Mouse (Mus musculus) forebrain, embryonic 11.5 days (tissue): Measurements from ENCODE around the gene Smco3. TPM values are rescaled to one million over a fixed set of nuclear protein-coding genes. Genes with fewer than 3 reads are reported as not detected.
"Not testable (repeated sequence)": the region's sequence is repeated elsewhere in the genome, so short reads cannot be mapped to it uniquely, and the experiment has no call there.

Experiments
- ATAC-seq: fragments of 200-750 bp; cut with Nextera tagmentation; replicated peaks from 2 replicates; pipeline ENCODE4 v1.8.0; 2017; ENCODE audit warnings: moderate TSS enrichment; ENCODE audit not compliant: low FRiP score
- DNase-seq: peaks from one replicate; pipeline ENCODE4 v3.0.0-alpha.2; 2017; ENCODE audit warnings: low spot score
- H3K27ac ChIP-seq: fragments of 300-500 bp; sonication (generic); 2 replicates; pipeline ENCODE4 v1.5.1; 2014; ENCODE audit warnings: low read depth, low read length
- H3K27me3 ChIP-seq: fragments of 300-500 bp; sonication (generic); 2 replicates; pipeline ENCODE4 v1.6.1; 2014; ENCODE audit warnings: mild to moderate bottlenecking, low read length, mixed read lengths; ENCODE audit not compliant: control insufficient read depth, insufficient read depth
- H3K36me3 ChIP-seq: fragments of 300-500 bp; sonication (generic); 2 replicates; pipeline ENCODE4 v1.6.1; 2014; ENCODE audit warnings: mild to moderate bottlenecking, low read length, moderate library complexity, mixed read lengths; ENCODE audit not compliant: control insufficient read depth, insufficient read depth
- H3K4me1 ChIP-seq: fragments of 300-500 bp; sonication (generic); replicated peaks from 2 replicates; pipeline ENCODE4 v1.6.1; 2014; ENCODE audit warnings: low read length, mixed read lengths; ENCODE audit not compliant: control insufficient read depth, insufficient read depth
- H3K4me2 ChIP-seq: fragments of 300-500 bp; sonication (generic); 2 replicates; pipeline ENCODE4 v1.6.1; 2014; ENCODE audit warnings: low read depth, mild to moderate bottlenecking, low read length, moderate library complexity, mixed read lengths; ENCODE audit not compliant: severe bottlenecking
- H3K4me3 ChIP-seq: fragments of 300-500 bp; sonication (generic); 2 replicates; pipeline ENCODE4 v1.5.1; 2014; ENCODE audit warnings: low read depth, low read length
- H3K9ac ChIP-seq: fragments of 300-500 bp; sonication (generic); 2 replicates; pipeline ENCODE4 v1.6.1; 2014; ENCODE audit warnings: low read length
- H3K9me3 ChIP-seq: fragments of 300-500 bp; sonication (generic); 2 replicates; pipeline ENCODE4 v1.6.1; 2016; ENCODE audit warnings: low read length, mixed read lengths; ENCODE audit not compliant: control insufficient read depth
- WGBS: fragments of 180-500 bp; shearing (Covaris S2); extraction: QIAGEN DNeasy Blood & Tissue Kit; methylation state at CpG from one replicate; pipeline ENCODE4 v1.1.7; 2014; 5-methylcytosine and 5-hydroxymethylcytosine counted together
- polyA plus RNA-seq: library from polyadenylated mRNA; unstranded; fragments of >200 nt; fragmentation: Nextera tagmentation; extraction: Ambion mirVana; gene quantifications from 2 replicates; pipeline ENCODE4 v1.2.1, GENCODE M21; 2014

The Smco3 gene
- 0.44 TPM in 1 of 2 replicates, not detected in the other for polyA plus RNA-seq

DNA sequence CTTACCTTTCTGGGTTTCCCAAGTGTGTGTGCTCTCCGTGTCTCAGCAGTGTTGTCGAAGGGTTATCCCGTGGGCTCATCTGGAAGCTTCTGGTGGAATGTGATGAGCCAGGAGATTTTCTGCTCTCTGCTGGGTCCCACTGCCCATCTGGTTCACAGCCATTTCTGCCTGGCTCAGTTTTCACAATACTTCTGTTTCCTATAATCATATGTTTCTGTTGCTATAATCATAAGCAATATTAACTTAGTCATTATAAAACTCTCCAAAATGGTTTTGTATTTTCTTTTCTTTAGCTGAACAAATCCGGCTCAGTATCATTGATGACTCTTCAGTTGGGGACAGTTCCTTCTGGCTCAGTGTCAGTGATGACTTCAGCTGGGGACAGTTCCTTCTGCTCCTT is at the start of gene Smco3:
TSS of gene Smco3 (minus strand) at position 101 of the 400 bp plus-strand sequence.
- Histone ChIP-seq H3K4me1 (no peaks in the 10 kb centered on the region), H3K36me3 (no peaks in the 10 kb centered on the region), H3K9me3 (no peaks in the 10 kb centered on the region), H3K27ac (no peak within 1 kb of the TSS), H3K9ac (no peak within 1 kb of the TSS), H3K4me3 (no peak within 1 kb of the TSS), H3K27me3 (no peaks in the 10 kb centered on the region), H3K4me2 (no peak within 1 kb of the TSS)
- 67% methylated on average over 4 of the region's 4 CpGs for WGBS
- ATAC-seq (no peak), DNase-seq (no peak)

DNA sequence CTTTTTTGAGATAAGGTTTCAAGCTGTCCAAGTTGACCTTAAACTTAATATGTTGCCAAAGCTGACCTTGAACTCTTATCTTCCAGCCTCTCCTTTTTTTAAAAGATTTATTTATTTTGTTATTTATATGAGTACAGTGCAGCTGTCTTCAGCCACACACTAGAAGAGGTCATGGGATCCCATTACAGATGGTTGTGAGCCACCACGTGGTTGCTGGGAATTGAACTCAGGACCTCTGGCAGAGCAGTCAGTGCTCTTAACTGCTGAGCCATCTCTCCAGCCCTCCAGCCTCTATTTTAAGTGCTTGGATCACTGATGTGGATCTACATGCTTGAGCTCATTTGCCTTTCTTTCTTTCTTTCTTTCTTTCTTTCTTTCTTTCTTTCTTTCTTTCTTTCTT is 49.5 kb upstream of the Smco3 start:
- H3K4me3 ChIP-seq, H3K27ac ChIP-seq, H3K9ac ChIP-seq, H3K9me3 ChIP-seq, H3K4me1 ChIP-seq, H3K27me3 ChIP-seq, H3K4me2 ChIP-seq, DNase-seq, ATAC-seq, H3K36me3 ChIP-seq: not testable (repeated sequence)
- WGBS, result 56% methylated on average over 1 of the region's 1 CpGs

DNA sequence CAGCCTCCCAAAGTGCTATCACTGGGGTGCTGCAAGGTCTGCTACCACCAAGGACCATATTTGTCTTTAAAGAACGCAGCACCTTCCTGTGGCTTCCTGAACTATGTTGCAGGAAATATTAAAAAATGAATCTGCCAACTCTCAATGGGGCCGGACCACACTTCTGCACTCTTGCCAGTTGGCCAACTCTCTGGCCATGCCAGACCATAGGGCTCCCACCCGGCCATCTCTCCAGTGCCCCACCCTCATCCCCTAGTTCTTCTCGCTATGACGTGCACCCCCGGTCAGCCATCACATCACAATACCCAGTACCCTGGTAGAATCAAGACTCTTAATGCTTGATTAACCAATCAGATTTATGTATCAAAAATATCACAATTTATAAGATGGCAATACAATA is 48.7 kb upstream of the Smco3 start:
- Histone ChIP-seq H3K27ac (no peak overlapping the region), H3K36me3 (no peaks in the 10 kb centered on the region), H3K9ac (no peak overlapping the region), H3K4me1 (no peaks in the 10 kb centered on the region), H3K27me3 (no peaks in the 10 kb centered on the region), H3K9me3 (no peaks in the 10 kb centered on the region), H3K4me3 (no peak overlapping the region), H3K4me2 (no peak overlapping the region)
- WGBS, result 91% methylated on average over 6 of the region's 6 CpGs
- ATAC-seq (no peak), DNase-seq (no peak)

DNA sequence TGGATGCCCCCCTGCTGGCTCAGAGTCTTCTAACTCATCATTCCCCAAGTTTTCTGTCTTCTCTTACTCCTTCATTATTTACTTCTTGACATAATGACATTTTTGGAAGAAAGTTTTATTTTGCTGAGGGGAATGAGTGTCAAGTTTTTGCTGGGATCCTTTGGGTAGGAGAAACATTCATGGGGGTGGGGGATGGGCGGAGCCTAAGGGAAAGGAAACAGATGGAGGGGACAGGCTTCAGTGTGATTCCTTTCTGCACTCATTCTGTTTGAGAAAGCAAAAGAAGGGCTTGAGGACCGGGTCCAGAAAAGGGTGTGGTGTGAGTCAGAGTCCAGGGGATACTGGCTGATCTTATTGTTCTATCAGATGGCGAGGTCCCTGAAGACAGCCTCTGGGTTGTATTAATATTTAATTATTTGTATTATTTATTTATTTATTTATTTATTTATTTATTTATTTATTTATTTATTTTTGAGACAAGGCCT is 48.2 kb upstream of the Smco3 start:
- H3K27me3 ChIP-seq, result no peaks in the 10 kb centered on the region

DNA sequence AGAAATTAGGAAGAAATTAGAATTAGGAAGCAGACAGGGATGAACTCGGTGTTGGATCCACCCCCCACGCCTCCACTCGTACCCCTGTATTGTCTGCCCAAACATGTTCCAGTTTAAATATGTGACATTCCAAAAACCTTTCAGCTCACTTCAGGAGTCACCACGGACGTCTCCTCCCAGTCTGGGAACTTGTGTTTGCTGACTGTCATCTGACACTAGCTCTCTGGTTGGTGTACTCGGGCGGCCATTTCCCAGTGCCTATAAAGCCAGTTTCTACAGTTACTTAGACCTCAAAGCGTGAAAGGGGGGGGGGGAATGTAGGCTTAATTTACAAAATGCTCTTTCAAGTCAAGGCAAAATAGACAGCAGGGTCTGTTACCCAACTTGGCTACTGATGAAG is 46.4 kb upstream of the Smco3 start:
- WGBS, result 82% methylated on average over 8 of the region's 8 CpGs
- no peak overlapping the region for H3K9ac ChIP-seq
- no peak for ATAC-seq
- DNase-seq, result no peak
- no peak overlapping the region for H3K4me3 ChIP-seq
- no peaks in the 10 kb centered on the region for H3K36me3 ChIP-seq
- no peaks in the 10 kb centered on the region for H3K27me3 ChIP-seq
- H3K27ac ChIP-seq, result no peak overlapping the region
- no peak overlapping the region for H3K4me2 ChIP-seq
- H3K9me3 ChIP-seq, result no peaks in the 10 kb centered on the region
- no peaks in the 10 kb centered on the region for H3K4me1 ChIP-seq

More for the DNA sequence above, 48.2 kb upstream of the Smco3 start:
- DNase-seq, result no peak
- no peak overlapping the region for H3K27ac ChIP-seq
- no peak overlapping the region for H3K9ac ChIP-seq
- H3K9me3 ChIP-seq, result no peaks in the 10 kb centered on the region
- no peaks in the 10 kb centered on the region for H3K36me3 ChIP-seq
- no peak for ATAC-seq
- WGBS, result 84% methylated on average over 3 of the region's 3 CpGs
- no peak overlapping the region for H3K4me3 ChIP-seq
- no peak overlapping the region for H3K4me2 ChIP-seq
- H3K4me1 ChIP-seq, result no peaks in the 10 kb centered on the region

DNA sequence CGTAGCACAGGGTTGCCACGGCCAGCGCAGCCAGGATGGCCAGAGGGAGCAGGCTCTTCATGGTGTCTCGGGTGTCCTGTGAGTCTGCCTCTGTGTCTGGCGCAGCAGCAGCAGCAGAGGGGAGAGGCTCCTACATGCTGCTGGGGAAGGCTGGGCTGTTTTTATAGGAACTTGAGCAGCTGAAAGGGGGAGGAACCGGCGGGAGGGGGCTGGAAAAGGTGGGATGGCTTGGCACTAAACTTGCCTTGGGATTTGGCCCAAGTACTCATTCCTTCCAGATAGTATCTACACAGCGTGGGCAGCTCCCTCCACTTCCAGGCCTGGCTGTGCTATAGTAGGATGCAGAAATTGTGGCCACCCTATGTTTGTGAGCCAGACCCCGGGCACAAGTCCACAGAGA is 40.4 kb upstream of the Smco3 start, which contains the start of gene Mgp:
TSS of gene Mgp (minus strand) at position 154 of the 400 bp plus-strand sequence.
- ATAC-seq, result no peak
- no peak within 1 kb of the TSS for H3K9ac ChIP-seq
- no peak within 1 kb of the TSS for H3K4me2 ChIP-seq
- H3K4me3 ChIP-seq, result no peak within 1 kb of the TSS
- 61% methylated on average over 9 of the region's 9 CpGs for WGBS
- H3K4me1 ChIP-seq, result no peaks in the 10 kb centered on the region
- DNase-seq, result no peak
- H3K36me3 ChIP-seq, result no peaks in the 10 kb centered on the region
- no peak within 1 kb of the TSS for H3K27ac ChIP-seq
- no peaks in the 10 kb centered on the region for H3K9me3 ChIP-seq
- H3K27me3 ChIP-seq, result no peaks in the 10 kb centered on the region

DNA sequence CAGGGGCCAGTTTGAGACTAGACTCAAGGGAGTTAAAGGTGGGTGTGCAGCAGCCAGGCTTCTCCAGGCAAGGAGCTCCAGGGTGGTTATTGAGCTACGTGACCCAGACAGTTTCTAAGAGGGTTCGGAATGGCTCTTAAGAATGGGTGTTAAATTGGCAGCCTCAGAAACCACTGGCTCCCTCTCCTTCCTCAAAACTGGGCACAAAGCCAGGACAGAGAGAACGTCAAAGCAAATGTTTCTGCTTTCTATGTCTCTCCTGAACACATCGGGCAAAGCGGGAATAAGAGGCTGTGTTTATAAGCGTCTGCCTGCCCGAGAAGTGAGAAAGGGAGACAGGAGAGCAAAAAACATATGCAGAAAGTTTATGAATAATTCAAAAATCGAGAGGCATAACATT is 39.3 kb upstream of the Smco3 start:
- Histone ChIP-seq H3K27me3 (no peaks in the 10 kb centered on the region), H3K4me1 (no peaks in the 10 kb centered on the region), H3K4me2 (no peak overlapping the region), H3K4me3 (no peak overlapping the region), H3K36me3 (no peaks in the 10 kb centered on the region), H3K9ac (no peak overlapping the region), H3K9me3 (no peaks in the 10 kb centered on the region), H3K27ac (no peak overlapping the region)
- ATAC-seq (no peak), DNase-seq (no peak)
- 81% methylated on average over 8 of the region's 8 CpGs for WGBS

DNA sequence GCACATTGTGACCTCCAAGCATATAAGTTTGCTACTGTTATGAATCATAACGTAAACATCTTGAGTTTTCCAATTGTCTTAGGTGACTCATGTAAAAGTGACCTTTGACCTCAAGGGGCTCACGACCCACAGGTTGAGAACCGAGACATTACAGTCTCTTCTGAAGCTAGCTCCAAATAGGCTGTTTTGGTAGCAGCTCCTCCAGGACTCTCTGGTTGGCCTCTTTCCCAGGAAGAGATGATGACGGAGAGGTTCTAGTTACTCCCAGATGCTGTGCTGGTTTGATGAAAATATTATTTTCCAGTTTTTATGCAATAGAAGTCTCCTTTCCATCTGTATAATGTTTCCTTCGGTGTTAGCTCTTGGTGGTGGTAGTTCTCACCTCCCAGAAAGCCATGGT is 33.7 kb upstream of the Smco3 start:
- no peaks in the 10 kb centered on the region for H3K4me1 ChIP-seq
- DNase-seq (no peak), ATAC-seq (no peak)
- no peaks in the 10 kb centered on the region for H3K27me3 ChIP-seq
- H3K27ac ChIP-seq, result no peak overlapping the region
- no peak overlapping the region for H3K4me2 ChIP-seq
- H3K9me3 ChIP-seq, result no peaks in the 10 kb centered on the region
- H3K36me3 ChIP-seq, result no peaks in the 10 kb centered on the region
- no peak overlapping the region for H3K9ac ChIP-seq
- 85% methylated on average over 5 of the region's 5 CpGs for WGBS
- no peak overlapping the region for H3K4me3 ChIP-seq

DNA sequence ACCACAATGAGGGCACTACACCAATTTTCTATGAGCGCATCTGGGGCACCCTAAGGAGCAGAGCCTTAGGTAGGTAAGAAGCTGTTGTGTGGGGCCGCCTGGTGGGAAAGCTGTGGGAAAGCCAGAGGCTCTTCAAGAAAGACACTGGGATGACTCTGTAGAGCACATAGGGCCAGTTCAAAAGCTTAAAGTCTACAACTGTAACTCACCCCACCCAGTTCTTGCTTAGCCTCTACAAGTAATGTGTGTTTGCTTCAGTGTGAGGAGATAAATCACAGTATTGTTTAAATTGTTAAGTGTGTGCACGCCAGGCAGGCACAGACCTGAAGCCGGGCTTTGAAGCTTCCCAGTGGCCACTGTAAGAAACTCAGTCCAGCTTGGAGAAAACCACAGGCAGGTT is 30.9 kb upstream of the Smco3 start:
- no peaks in the 10 kb centered on the region for H3K27me3 ChIP-seq
- no peak overlapping the region for H3K9ac ChIP-seq
- WGBS, result 79% methylated on average over 4 of the region's 4 CpGs
- H3K9me3 ChIP-seq, result no peaks in the 10 kb centered on the region
- ATAC-seq, result no peak
- DNase-seq, result no peak
- no peaks in the 10 kb centered on the region for H3K4me1 ChIP-seq
- H3K4me3 ChIP-seq, result no peak overlapping the region
- no peak overlapping the region for H3K27ac ChIP-seq
- H3K36me3 ChIP-seq, result no peaks in the 10 kb centered on the region
- H3K4me2 ChIP-seq, result no peak overlapping the region
